Mouse (Mus musculus) gastrocnemius, postnatal 4 days (tissue): ENCODE data around the gene Nme7. TPM values are rescaled to one million over a fixed set of nuclear protein-coding genes. Genes with fewer than 3 reads are reported as not detected.

ENCODE experiments used
- DNase-seq, 2 experiments: peaks; one replicate each; pipeline ENCODE4 v3.0.0; 2021 to 2022; ENCODE audit warnings: low spot score in 2 of 2, mixed read lengths in 2 of 2
- long read RNA-seq, 2 experiments: library from polyadenylated mRNA; stranded (forward); transcript quantifications; one replicate each; pipeline ENCODE4 v2.0.0; 2021
- total RNA-seq, 2 experiments: library from RNA; stranded (reverse); gene quantifications; 2 replicates each; pipeline ENCODE4 v1.2.3; 2021

Gene Nme7
- 1 to 10 TPM; 7.7 to 8.5 TPM for total RNA-seq
- long read RNA-seq, experiment 1, partial matches to known transcripts, result 0 of 2 reads
- long read RNA-seq, experiment 1, other reads (novel, unspliced or antisense), result 1 of 2 reads
- long read RNA-seq, experiment 2, partial matches to known transcripts, result 3 of 8 reads
- long read RNA-seq, experiment 2, other reads (novel, unspliced or antisense), result 3 of 8 reads

DNA sequence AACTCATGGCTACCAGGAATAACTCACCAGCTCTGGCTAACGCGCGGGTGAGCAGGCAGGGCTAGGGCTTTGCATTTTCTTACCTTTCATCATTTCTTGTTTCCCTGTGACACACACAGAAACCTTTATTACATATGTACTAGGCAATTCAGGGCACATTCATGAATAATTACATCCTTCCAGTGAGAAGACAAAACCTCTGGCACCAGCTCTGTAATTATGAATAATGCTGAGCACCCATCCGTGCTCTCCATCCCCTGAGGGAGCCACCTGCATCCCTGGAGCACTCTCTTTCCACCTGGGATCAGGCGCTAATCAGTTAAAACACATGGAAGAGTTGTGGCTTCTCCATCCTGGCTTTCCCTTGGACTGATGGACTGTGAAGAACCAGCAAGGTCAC is at the start of gene Nme7:
Gene Nme7, plus strand, starts transcription at position 301 of the 400 bp plus-strand sequence.
- DNase-seq, result no peak

DNA sequence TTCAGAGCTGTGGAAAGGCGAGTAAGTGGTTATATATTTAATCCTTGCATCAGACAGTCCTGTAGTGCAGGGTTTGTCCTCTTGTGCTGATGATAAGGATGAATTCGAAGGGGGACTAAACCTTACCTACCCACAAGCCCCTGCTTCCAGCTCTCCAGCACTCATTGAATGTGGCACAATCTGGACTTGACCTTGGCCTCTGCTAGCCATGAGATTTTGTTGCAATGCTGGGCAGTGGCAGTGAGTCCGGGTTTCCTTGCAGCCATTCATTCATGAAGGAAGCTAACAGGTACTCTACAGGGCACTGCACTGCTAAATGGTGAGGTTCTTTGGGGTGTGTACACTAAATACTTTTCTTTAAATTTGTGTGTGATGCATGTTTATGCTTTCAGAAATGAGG is 49.1 kb upstream of the Nme7 start:
- DNase-seq, result no peak

DNA sequence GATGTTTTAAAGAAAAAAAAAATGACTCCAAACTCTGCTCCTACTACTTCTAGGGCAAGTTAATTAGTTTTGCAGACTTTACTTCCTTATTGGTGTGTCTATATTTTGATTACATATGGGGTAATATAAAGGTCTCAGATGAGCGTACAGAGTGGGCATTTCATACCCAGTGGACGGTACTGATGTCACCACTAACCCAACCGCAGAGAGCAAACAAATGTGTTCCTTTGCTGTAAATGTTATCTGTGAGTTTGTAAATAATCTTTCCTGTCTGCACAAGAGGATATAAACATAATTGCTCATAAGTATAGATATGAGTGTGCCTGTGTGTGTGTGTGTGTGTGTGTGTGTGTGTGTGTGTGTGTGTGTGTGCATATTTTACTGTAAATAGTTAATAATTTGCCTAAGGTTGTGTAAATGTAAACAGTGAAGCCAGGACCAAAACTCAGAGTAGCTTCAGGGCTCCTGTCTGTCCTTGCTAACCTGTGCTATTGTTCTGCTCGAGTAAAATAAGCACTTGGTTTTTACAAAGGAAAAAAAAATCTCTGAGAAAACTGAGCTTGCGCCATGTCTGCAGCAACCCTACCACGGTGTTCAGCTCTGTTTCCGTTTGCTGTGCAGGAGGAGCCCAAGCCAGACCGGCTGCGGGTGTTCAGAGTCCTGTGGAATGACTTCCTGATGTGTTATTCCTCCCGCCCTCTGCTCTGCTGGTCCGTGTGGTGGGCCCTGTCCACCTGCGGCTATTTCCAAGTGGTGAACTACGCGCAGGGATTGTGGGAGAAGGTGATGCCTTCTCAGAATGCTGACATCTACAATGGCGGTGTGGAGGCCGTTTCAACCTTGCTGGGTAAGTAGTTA is 43.5 kb upstream of the Nme7 start:
- no peak for DNase-seq

DNA sequence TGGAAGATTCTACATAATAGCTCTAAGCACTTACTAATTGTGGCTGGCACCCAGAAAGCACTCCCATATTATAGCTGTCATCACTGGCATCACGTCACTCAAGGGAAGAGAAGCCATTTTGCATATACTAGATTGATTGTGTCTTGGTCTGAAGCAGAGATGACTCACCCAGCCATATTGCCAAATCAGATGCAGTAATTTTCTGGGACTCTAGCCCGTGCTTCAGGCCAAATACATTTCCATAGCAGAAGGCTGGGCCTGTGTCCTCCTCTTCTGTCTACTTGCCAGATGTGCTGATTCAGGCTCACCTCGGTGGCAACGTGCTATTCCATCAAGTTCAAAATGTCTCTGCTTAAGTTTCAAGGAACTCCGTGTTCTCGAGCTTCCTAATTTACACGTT is 42.4 kb upstream of the Nme7 start:
- DNase-seq, result no peak

DNA sequence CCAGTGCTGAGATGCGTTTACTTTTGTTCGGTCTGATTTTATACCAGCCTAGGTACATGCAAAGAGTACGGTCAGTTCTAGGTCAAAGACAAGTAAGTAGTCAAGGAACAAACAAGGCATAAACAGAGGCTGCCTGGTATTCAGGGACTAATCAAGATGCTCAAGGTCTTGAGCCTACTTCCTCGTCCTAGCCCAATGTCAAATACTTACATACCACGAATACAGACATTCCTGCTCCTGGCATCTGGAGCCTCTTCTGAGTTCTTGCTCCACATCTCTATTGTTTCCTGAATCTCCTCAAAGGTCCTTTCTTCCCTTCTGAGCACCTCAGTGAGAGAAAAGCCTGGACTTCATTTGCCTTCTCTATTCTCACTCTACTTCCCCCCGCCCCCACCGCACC is 33.0 kb upstream of the Nme7 start:
- no peak for DNase-seq

DNA sequence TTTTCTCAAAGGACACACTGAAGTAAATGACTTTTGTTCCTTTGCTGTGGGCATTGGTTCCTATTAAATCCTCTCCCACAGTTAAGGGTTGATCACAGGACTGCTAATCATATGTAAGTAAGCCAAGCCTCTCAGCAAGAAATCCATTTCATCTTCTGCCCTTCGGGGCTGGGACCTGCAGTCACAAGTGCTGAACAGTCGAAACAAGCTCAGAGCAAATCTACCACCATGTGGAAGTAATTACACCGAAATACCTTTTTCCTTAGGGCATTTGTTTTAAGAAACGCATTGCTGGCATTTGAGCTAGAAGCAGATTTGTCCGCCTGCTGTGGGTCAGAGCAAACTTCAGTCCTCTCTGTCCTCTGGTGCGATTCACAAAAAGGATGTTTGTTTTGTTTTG is 30.3 kb upstream of the Nme7 start:
- no peak for DNase-seq

DNA sequence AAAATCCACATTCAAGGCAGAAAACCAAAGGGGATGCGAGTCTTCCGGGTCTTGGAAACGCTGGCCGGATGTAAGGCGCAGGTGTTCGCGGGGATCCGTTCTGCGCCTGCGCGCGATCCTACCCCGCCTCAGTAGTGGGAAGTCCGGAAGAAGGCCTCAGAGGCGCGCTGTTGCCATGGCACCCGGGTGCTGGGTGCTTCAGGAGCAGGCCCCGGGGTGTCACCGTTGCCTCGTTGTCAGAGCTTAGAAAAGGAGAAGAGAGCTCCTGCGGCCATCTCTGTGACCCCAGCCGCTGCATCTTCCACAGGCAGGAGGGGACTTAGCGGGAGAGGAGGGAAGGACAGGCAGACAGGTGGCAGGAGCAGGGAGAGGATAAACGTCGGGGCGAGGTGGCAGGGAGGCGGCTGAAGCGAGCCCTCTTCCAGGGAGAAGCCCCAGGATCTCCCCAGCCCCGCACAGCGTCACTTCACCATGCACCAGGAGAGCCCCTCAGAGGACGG is 28.4 kb upstream of the Nme7 start, which contains the start of gene Ccdc181:
Gene Ccdc181, plus strand, starts transcription at position 131 of the 500 bp plus-strand sequence.
- peak; percentile 75 to 84 for DNase-seq

DNA sequence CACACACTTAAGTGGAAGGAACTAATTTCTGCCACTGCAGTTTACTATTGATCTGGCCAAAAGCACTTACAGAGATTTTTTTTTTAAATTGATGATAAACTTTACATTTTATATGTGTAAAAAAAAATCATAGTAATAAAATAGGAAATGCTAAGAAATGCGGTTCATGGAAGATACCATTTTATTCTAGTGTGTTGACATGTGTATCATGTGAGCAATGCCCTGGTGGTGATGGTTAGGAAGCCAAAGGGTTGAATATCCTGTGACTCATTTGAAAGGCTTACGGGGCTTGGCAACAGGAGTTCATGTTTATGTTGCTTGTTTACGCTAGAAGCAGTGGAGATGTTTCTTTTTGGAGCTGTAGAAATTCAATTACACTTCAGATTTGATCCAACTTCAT is 27.4 kb upstream of the Nme7 start:
- no peak for DNase-seq

DNA sequence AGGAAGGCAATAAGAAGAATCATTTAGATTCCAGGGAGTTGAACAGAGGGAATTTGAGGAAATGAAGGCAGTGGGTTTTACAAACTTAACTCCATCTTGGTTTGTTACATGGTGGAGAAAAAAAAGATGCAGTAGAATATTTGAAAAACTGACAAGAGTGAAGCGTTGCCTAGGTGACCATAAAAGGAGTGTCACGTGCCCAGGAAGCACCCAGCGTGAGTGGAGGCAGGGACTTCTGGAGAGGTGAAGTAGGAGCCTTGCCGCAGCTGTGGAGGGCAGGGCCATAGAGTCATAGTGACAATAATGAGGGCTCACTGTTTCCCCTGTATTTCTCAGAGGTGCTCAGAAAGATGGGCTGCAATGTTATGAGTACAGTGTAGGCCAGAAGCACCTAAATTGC is 24.6 kb upstream of the Nme7 start:
- DNase-seq, result no peak

DNA sequence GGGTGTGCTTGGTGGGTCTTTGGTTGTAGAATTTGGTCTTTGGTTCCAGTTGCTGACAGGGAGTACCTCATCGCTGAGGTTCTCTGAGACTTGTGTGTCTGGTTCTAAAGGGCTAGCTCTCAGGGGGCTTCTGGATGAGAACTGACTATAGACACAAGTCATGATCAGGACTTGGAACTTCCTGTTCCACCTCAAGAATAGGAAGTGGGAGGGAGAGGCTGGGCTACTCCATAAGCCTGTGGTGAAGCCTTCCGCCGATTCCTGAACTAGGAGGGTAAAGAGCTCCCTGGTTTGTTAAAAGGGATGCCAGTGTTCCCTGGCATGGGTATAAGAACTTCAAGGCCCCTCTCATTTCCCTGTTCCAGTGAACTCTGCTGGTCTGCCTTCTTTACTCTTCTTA is 19.9 kb upstream of the Nme7 start:
- no peak for DNase-seq

DNA sequence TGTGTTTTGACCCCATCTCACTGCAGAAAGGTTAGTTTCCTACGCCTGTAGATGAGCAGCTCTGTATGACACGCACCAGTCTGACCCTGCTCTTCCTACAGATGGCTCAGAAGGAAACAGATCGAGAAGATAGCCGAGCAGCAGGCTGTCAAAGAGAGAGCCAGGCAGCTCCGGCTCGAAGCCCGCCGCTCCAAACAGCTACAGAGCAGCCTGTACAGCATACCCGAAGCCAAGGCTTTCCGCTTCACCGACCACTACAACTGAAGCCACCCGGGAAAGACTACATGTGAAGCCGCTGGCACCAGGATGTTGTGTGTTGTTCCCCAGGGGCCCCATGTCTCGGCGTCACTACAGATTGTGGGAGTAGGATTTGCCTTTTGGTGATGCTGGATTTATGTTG is 16.5 kb upstream of the Nme7 start:
- DNase-seq, result no peak

DNA sequence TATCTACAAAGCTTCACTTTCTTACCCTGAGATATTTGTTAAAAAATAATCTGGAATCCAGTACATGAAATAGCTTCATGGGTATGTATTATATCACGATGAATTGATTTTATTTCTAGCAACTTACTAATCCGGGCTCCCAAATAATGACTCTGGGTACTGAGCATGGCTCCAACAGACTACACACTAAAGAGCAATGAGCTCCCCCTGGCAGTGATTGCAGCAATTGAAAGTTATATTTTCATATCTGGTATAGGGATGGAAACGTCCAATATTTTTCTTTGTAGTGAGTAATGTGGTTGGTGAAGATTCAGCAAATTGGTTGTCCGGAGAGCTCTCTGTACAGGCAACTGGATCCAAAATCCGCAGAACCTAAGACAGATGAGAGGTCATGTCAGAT is 11.9 kb upstream of the Nme7 start:
- no peak for DNase-seq

DNA sequence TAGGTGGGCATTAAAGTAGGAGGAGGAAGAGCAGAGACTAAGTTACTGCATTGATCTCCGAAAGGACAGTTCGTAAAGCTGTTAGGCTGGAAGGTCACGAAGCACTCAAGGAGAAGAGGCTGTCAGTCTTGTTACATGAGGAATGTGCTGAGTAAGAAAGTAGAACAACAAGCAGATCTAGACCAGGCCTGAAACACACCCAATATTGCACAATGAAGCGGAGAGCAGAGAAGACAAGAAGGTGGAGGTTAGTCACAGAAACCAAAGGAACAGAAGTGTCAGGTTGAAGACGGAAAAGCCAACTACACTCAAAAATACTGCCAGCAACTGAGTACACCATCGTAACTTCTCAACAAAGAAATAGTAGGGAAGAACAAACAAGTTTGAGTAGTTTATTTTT is 9.8 kb upstream of the Nme7 start:
- no peak for DNase-seq

DNA sequence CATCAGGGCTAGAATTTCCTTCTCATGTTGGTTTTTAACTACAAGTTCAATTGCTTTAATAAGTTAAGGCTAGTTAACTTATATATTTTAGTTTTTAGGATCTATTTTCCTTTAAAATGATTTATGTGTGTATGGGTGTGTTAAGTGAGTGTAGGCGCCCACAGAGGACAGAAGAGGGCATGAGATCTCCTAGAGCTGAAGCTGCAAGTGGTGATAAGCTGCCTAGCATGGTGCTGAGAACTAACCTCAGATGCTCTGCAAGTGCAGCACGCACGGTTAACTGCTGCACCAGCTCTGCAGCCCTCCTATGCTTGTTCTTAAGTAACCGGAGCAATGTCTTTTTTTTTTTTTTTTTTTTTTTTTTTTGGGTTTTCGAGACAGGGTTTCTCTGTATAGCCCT is 7.4 kb upstream of the Nme7 start:
- no peak for DNase-seq

DNA sequence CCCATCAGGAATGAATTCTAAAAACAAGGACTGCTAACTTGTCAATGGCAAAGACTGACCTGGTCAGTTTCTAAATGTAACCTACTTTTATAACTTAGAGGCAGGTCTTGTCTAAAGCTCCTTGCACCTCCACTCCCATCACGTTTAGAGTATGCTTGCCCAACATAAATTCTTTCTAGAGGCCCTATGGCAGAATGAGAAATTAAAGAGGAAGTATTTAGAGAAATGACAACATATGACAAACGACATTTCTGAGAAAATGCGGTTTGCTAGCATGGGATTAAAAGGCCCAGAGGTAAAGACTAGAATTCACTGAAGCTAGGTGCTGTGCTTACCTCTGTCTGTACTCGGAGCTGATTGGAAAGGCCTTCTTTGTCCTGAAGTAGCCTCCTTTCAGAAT is 2.0 kb upstream of the Nme7 start:
- no peak for DNase-seq

DNA sequence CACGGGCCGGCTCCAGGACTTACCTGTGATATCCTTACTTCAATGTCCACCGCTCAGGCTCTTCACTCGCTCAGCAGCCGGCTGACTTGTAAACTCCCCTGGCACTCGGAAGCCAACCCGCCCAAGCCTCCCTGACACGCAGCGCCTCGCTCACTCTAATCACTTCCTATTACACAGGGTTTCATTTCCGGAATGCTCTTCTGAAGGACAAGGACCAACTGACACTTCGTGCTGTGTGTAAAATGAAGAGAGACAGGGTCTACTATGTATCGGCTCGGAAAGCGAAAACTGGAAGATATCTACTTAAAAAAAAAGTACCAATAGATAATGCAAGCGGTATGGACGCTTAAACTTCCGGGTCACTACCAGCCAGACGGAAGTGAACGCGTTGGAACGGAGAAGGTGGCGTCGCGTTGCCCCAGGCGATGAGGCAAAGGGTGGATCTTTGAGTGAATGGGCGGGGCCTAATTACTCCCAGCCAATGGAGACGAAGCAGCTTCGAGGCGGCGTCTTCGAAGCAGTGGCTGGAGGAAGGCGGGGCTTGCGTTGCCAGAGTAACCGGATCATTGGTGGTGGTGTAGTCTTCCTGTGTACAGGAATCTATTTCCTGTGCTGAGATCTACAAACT is 3.3 kb downstream of the Nme7 start, which contains the start of gene Blzf1:
Gene Blzf1, minus strand, starts transcription at position 366 of the 628 bp plus-strand sequence.
- peak; percentile 89 to 98 for DNase-seq

DNA sequence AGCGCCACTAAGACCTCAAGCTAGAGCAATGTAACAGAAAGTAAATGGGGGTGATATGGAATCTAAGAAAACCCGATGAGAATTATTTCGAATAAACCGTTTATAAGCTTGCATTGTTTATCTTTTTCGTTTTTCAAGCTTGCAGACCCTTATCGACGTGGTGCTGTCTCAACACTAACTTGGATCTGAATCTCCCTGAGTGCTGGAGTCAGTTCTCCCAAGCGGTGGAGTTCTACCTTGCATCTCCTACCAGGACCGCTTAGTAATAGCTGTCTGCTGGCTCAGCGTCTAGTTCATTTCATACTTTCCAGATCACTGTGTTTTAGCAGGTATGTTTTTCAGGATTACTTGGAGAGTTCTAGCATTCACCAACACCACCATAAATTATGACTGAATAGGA is 4.0 kb downstream of the Nme7 start:
- no peak for DNase-seq

DNA sequence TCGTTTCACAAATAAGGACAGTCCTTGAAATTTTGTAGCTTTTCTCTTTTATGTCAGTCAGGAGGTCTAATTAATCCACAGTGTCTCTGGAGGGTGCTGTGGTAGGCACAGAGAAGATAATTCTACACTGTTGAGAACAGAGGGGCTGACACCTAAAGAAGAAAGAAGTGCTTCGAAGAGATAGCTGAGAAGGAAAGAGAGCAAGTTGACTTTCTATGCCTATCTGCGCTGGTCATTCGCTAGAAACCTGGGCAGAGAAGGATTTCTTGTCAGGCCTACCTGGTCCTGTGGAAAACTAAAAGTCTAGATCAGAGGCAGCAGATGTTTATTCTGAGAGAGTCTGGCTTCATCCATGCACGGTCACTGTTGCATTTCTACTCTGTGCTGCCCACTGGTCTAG is 10.2 kb downstream of the Nme7 start:
- DNase-seq, result no peak

DNA sequence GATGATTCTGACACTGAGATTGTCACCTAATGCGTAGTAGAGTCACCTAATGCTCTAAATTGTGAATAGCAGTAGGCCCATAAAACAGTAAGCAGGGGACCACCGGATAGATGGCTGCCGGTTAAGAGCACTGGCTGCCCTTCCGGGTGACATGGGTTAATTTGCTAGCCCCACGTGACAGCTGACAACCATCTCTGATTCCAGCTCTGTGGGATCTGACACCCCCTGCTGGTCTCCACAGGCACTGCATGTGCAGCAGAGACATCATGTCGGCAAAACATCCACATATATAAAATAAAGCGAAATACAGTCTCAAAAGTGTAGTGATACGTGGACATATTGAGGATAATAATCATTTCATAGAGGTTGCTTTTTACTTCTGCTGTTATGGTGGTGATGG is 11.3 kb downstream of the Nme7 start:
- peak in 1 of 2 experiments; percentile 24 for DNase-seq

DNA sequence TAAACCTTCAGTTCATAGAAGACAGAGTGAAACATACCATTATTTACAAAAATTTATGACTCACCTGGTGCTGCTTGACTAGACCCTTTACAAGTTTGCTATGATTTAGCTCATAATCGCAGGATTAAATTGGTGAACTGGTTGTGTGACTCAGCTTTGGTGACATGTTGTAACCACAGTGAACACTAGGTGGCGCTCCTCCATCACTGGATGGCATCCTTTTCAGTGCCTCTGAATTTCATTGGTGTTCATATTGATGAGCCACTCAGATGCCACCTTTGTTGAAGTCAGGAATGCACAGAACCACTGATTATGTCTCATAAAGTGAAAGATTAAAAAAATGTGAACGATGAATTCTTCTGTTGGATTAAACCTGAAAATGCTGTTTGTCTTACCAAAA is 12.8 kb downstream of the Nme7 start:
- peak; percentile 36 to 68 for DNase-seq

DNA sequence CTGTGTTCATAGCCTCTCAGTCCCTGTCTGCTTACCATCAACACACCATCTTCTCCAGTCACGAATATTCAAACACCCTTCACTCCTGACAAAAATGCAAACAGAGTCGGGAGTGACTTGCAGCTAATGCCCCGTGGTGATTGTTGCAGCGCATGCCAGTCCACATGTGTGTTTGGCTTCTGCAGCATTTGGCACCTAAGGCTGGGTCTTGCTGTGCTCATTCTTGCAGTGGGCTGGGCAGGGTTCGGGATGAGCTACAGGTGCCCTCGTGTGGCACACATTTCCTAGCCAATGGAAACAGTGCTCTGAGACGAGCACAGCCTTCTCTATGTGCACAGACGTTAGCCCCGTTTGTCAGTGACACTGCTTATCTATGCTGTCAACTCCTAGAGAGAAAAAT is 13.3 kb downstream of the Nme7 start:
- no peak for DNase-seq

DNA sequence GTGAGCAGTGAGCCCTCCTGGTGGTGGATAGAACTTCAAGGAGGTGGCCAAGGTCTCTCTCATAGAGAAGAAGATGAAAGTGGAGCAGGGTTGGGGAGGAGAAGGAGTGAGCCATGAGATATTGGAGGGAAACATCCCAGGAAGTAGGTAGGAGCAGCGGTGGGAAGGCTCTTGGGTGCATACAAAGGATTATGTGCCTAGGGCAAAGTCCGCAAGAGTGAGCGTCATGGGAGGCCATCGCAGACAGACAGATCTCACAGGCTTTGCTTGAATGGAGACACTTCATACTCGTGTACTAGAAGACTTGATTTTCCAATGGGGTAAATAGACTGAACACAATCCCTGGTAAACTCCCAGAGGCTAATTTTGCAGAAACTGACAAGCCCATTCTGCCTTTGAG is 14.6 kb downstream of the Nme7 start:
- no peak for DNase-seq
